In the genomic region with DNA sequence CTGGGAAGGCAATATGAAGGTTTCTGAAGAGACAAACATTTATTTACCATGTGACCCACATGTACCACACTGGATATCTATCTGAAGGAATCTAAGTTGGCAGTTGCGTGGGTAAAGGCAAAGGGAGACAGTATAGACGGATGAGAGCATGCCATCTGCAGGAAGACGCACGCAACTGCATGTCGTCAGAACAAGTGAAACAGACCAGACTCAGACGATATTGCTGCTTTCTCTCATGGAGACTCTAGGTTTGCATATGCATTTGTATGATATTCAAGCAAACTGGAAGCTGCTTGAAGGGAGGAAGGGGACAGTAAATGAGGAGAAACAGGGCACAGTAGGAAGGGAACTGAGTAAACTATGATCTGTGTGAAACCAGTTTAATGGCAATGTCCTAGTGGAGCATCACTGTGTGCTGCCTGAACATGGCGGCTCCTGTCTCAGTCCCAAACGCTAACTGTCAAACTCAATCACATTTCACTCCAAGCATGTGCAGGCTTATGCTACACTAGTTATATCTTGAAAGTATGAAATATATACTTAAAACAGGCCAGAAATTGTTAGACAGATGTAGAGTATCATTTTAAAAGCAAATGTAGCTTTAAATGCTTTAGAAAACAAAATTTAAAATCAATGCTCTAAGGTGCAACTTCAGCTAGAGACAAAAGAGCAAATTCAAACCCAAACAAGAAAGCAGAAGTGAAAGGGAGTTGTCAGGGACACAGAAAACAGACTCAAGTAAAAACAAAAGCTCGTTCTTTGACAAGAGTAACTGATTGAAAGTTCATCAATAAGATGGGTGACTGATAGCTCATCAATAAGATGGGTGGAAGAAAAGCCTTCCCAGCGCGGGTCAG, we compare ENCODE assay signal across 9 mouse cellular contexts. TPM values are rescaled to one million over a fixed set of nuclear protein-coding genes. Genes with fewer than 3 reads are reported as not detected.
DNase-seq lines count a peak whose midpoint lies in the region; ATAC-seq and TF ChIP-seq lines count a peak whose summit lies in the region.
"Had no signal": no experiment of that assay in that cellular context is flagged by ENCODE, and none has a peak within 500 bp of the region (broad histone marks: within the 10 kb centered on the region; RNA-seq: fewer than 3 reads in every experiment).

No protein-coding gene starts in this region.

- DNase-seq in kidney, postnatal 0 days (ENCODE audit: low spot score) = peak; percentile 39
- DNase-seq in G1E (ENCODE audit: low spot score) = no peak
- DNase-seq in c-Kit-positive CD71-positive TER-119-positive erythroid progenitor cells, embryonic 14.5 days (ENCODE audit: low spot score) = peak; percentile 46
- peak; percentile 59 for DNase-seq in lung, postnatal 0 days (ENCODE audit: low spot score)
- DNase-seq in thymus, postnatal 10 days (ENCODE audit: low spot score in 2 of 2) = peak; percentile 39 to 60
- no peak for DNase-seq in left cerebral cortex, adult 8-10 months (ENCODE audit: low spot score in 2 of 2)

- H3K27ac ChIP-seq in kidney, postnatal 0 days = no peak overlapping the region
- no peak overlapping the region for H3K27ac ChIP-seq in kidney, embryonic 14.5 days (ENCODE audit: low read depth, low read length)
- no peak overlapping the region for H3K27ac ChIP-seq in lung, postnatal 0 days (ENCODE audit: low read length)
- H3K27ac ChIP-seq: limb, embryonic 13.5 days; stomach, embryonic 15.5 days had no signal

- H3K4me3 ChIP-seq in kidney, postnatal 0 days (replicated peaks; ENCODE audit: low read depth, low read length) = no peak overlapping the region
- no peak overlapping the region for H3K4me3 ChIP-seq in kidney, embryonic 14.5 days (ENCODE audit: low read length)
- no peak overlapping the region for H3K4me3 ChIP-seq in G1E (ENCODE audit: low read depth, low read length)
- H3K4me3 ChIP-seq in lung, postnatal 0 days (ENCODE audit: low read depth, low read length) = no peak overlapping the region
- H3K4me3 ChIP-seq: limb, embryonic 13.5 days; stomach, embryonic 15.5 days had no signal

- no peaks in the 10 kb centered on the region for H3K9me3 ChIP-seq in kidney, postnatal 0 days (replicated peaks; ENCODE audit: low read length)
- no peaks in the 10 kb centered on the region for H3K9me3 ChIP-seq in kidney, embryonic 14.5 days (ENCODE audit: control insufficient read depth, low read length)
- H3K9me3 ChIP-seq in G1E (replicated peaks) = no peaks in the 10 kb centered on the region
- no peaks in the 10 kb centered on the region for H3K9me3 ChIP-seq in lung, postnatal 0 days (ENCODE audit: low read length)
- H3K9me3 ChIP-seq: limb, embryonic 13.5 days; stomach, embryonic 15.5 days had no signal

- TF ChIP-seq CTCF in kidney, postnatal 0 days (IDR thresholded peaks at IDR 0.05; ENCODE audit: low read depth) = peak; percentile 63
- peak; percentile 68 for TF ChIP-seq CTCF in G1E (IDR thresholded peaks at IDR 0.05; ENCODE audit: low read depth, low read length)
- TF ChIP-seq CTCF in lung, postnatal 0 days (IDR thresholded peaks at IDR 0.05) = peak; percentile 83

- WGBS in kidney, postnatal 0 days = 66% methylated on average over 11 of the region's 11 CpGs
- WGBS in kidney, embryonic 14.5 days = 69% methylated on average over 11 of the region's 11 CpGs
- 66% methylated on average over 11 of the region's 11 CpGs for WGBS in lung, postnatal 0 days

- no peak for ATAC-seq in kidney, postnatal 0 days (replicated peaks; ENCODE audit: low FRiP score, low read depth)
- ATAC-seq in kidney, embryonic 14.5 days (ENCODE audit: low FRiP score, low TSS enrichment) = no peak
- ATAC-seq in G1E (ENCODE audit: extremely low read depth, insufficient number of reproducible peaks, low FRiP score, poor library complexity, severe bottlenecking) = no peak
- ATAC-seq in lung, postnatal 0 days = no peak

- H3K4me2 ChIP-seq in kidney, postnatal 0 days (ENCODE audit: low read length) = no peak overlapping the region
- no peak overlapping the region for H3K4me2 ChIP-seq in kidney, embryonic 14.5 days (replicated peaks; ENCODE audit: low read depth, low read length)
- no peak overlapping the region for H3K4me2 ChIP-seq in lung, postnatal 0 days (replicated peaks; ENCODE audit: low read depth, low read length)
- H3K4me2 ChIP-seq: limb, embryonic 13.5 days; stomach, embryonic 15.5 days had no signal

- no peak for TF ChIP-seq EP300 in lung, postnatal 0 days (IDR thresholded peaks at IDR 0.05)

- 0 out of 2 replicates have a peak, but pooled peaks cover 4% of the 10 kb centered on the region for H3K36me3 ChIP-seq in kidney, postnatal 0 days (ENCODE audit: insufficient read depth, low read length)
- peaks cover 11% of the 10 kb centered on the region; the same call in 1 of the 2 replicates for H3K36me3 ChIP-seq in kidney, embryonic 14.5 days (ENCODE audit: control insufficient read depth, insufficient read depth, low read length)
- H3K36me3 ChIP-seq in G1E (replicated peaks) = peaks cover 70% of the 10 kb centered on the region
- H3K36me3 ChIP-seq in lung, postnatal 0 days (ENCODE audit: insufficient read depth, low read length) = no peaks in the 10 kb centered on the region

- H3K4me1 ChIP-seq in kidney, postnatal 0 days (replicated peaks; ENCODE audit: insufficient read depth, low read length) = no peaks in the 10 kb centered on the region
- no peaks in the 10 kb centered on the region for H3K4me1 ChIP-seq in kidney, embryonic 14.5 days (ENCODE audit: control insufficient read depth, insufficient read depth, low read length)
- H3K4me1 ChIP-seq in G1E (ENCODE audit: insufficient read depth, low read depth, low read length) = peaks cover 56% of the 10 kb centered on the region
- H3K4me1 ChIP-seq in lung, postnatal 0 days (ENCODE audit: insufficient read depth, low read depth, low read length) = no peaks in the 10 kb centered on the region
- H3K4me1 ChIP-seq: limb, embryonic 13.5 days; stomach, embryonic 15.5 days had no signal

- no peaks in the 10 kb centered on the region for H3K27me3 ChIP-seq in kidney, postnatal 0 days (ENCODE audit: insufficient read depth, low read length)
- no peaks in the 10 kb centered on the region for H3K27me3 ChIP-seq in kidney, embryonic 14.5 days (ENCODE audit: control insufficient read depth, insufficient read depth, low read length)
- no peaks in the 10 kb centered on the region for H3K27me3 ChIP-seq in G1E (ENCODE audit: insufficient read depth, low read length)
- no peaks in the 10 kb centered on the region for H3K27me3 ChIP-seq in lung, postnatal 0 days (replicated peaks; ENCODE audit: insufficient read depth, low read length)
- H3K27me3 ChIP-seq: limb, embryonic 13.5 days; stomach, embryonic 15.5 days had no signal

- H3K9ac ChIP-seq in kidney, postnatal 0 days (ENCODE audit: low read depth, low read length) = no peak overlapping the region
- H3K9ac ChIP-seq in kidney, embryonic 14.5 days (ENCODE audit: low read depth, low read length) = no peak overlapping the region
- no peak overlapping the region for H3K9ac ChIP-seq in lung, postnatal 0 days (replicated peaks; ENCODE audit: low read depth)
- H3K9ac ChIP-seq: limb, embryonic 13.5 days; stomach, embryonic 15.5 days had no signal

RNA-seq across cellular contexts. Expression of gene Tex9, which starts 24.2 kb away (rescaled TPM):
- 25.9 and 28.5 TPM in 2 replicates for polyA plus RNA-seq in kidney, postnatal 0 days (2015; fragmentation: Nextera tagmentation; extraction: Ambion mirVana)
- 48.5 and 48.9 TPM in 2 replicates for polyA plus RNA-seq in kidney, embryonic 14.5 days (2014; fragmentation: Nextera tagmentation; extraction: Ambion mirVana)
- 157 and 164 TPM in 2 replicates for total RNA-seq in G1E (2014; fragmentation: Nextera tagmentation)
- 86.8 and 124 TPM in 2 replicates for total RNA-seq in G1E (2017)
- polyA plus RNA-seq in G1E (2012) = 24.6 and 31.0 TPM in 2 replicates
- 7.6 and 9.1 TPM in 2 replicates for polyA plus RNA-seq in lung, postnatal 0 days (2015; fragmentation: Nextera tagmentation; extraction: Ambion mirVana)
- 10 to 100 TPM; 12.2 to 13.3 (median 12.5) TPM for total RNA-seq in left cerebral cortex, adult 8-10 months (2022)

RNA-seq across cellular contexts. Expression of gene Mns1, which starts 30.0 kb away (rescaled TPM):
- polyA plus RNA-seq in kidney, postnatal 0 days (2015; fragmentation: Nextera tagmentation; extraction: Ambion mirVana) = 13.4 and 16.1 TPM in 2 replicates
- 37.4 and 42.3 TPM in 2 replicates for polyA plus RNA-seq in kidney, embryonic 14.5 days (2014; fragmentation: Nextera tagmentation; extraction: Ambion mirVana)
- total RNA-seq in G1E (2014; fragmentation: Nextera tagmentation) = 138 and 151 TPM in 2 replicates
- total RNA-seq in G1E (2017) = 219 and 357 TPM in 2 replicates
- 24.4 and 33.2 TPM in 2 replicates for polyA plus RNA-seq in G1E (2012)
- 5.9 and 9.2 TPM in 2 replicates for polyA plus RNA-seq in lung, postnatal 0 days (2015; fragmentation: Nextera tagmentation; extraction: Ambion mirVana)
- 1 to 10 TPM in 2 of 4 experiments, under 1 TPM in 2; 0.55 to 1.4 (median 1.0) TPM for total RNA-seq in left cerebral cortex, adult 8-10 months (2022)

Comparison
In these comparisons a context has a peak if more than half of its experiments do, and no peak if none do; other contexts are left out.
1. DNase-seq: peak in kidney, postnatal 0 days (single experiment), c-Kit-positive CD71-positive TER-119-positive erythroid progenitor cells, embryonic 14.5 days (single experiment), lung, postnatal 0 days (single experiment) and thymus, postnatal 10 days (2 of 2); none in G1E (single experiment) and left cerebral cortex, adult 8-10 months (0 of 2).
2. Peak in every context shown above with its lines, with median percentiles within 50 percentile points of each other: CTCF ChIP-seq.